Mouse (Mus musculus): ENCODE data around the gene Asxl1.
A peak's percentile ranks its signal among the peaks of the same experiment; 100 is the strongest.

Asxl1 gene

GRCm38 (mm10) chr2:153417841-153418240 lies 72.2 kb downstream of the Asxl1 start:
- no peak for DNase-seq

DNA sequence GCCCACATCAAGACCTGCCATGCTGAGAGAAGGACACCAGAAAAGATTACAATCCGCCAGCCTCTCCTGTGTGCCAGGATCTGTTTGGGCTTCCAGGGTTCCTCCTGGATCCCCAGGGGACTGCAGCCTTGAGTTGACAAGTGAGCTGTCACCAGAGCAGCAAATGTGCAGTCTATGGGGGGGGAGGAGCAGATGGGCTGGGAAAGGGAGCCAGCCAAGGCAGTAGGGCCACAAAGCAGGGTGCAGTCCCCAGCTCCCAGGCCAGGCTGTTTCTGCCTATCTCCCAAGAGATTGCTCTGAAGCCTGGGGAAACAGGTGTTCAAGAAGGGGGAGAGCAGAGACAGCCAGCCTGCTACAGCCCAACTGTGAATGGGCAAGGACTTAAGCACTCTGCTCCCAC lies 72.8 kb downstream of the Asxl1 start:
- no peak for DNase-seq

DNA sequence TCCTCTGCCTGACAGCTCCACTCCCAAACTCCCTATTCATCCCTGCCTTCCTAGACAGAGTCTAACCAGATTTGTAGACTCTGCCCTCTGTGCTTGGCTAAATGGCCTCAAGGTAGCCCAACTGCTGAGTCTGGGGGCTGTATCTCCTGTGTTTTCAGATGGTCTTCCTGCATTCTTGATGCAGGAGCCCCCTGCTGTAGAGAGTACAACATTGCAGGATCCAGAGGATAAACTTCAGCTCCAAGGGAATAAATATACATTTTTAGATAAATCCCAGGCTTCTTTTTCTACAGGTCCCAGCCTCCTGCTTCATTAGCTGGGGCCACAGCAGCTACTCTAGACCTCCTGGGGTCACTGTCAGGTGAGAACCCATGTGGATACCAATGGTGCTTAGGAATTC lies 75.6 kb downstream of the Asxl1 start:
- DNase-seq, result no peak

DNA sequence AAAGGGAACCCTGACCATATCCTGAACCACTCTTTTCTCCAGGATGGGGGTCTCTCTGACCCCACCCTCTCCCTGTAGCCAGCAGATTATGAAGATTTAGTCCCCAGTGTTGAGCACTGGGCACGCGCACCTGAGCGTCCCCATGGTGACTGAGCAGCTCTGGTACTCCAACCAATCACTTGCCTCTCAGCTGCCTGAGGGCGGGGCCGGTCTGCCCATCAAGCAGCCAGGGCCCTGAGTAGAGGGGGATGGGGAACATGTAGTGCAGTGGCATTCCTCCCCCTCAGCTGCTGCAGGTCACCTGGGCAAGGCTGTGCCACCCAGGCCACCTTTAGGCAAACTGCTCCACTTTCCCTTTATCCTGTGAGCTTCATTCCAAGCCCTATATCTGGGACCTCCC lies 76.4 kb downstream of the Asxl1 start:
- no peak for DNase-seq

GRCm38 (mm10) chr2:153423113-153423512 lies 77.5 kb downstream of the Asxl1 start:
- DNase-seq, result no peak

GRCm38 (mm10) chr2:153424557-153424956 lies 78.9 kb downstream of the Asxl1 start:
- no peak for DNase-seq

- no peak for DNase-seq
Observed at GRCm38 (mm10) chr2:153425124-153425844, 79.7 kb downstream of the Asxl1 start.

DNA sequence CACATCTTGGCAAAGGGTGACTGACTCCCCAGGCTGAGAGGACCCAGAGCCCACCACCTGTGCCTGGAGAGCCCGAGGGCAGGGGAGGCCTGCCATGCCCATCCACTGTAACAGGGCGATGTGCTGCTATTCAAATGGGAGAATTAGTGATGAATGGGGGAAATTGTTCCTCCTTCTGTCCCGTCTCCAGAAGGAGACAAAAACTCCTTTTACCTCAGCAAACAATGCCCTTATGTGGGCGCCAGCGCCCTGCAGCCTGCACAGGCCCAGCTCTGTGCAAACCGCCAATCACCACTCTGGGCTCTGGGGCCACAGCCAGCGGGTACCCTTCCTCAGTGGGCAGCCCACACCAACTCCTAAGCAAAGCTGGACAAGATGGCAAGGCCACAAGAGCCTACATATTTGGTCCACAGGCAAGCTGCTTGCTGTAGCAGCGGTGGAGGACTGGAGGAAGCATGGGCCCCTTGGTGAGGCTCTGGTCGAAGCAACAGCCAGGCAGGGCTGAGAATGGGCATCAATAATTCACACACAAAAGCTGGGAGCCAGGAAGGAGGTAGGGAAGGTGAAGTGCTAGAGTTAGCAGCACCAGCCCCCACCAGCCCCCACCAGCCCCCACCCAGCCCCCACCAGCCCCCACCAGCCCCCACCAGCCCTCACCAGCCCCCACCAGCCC lies 80.5 kb downstream of the Asxl1 start:
- no peak for DNase-seq

DNA sequence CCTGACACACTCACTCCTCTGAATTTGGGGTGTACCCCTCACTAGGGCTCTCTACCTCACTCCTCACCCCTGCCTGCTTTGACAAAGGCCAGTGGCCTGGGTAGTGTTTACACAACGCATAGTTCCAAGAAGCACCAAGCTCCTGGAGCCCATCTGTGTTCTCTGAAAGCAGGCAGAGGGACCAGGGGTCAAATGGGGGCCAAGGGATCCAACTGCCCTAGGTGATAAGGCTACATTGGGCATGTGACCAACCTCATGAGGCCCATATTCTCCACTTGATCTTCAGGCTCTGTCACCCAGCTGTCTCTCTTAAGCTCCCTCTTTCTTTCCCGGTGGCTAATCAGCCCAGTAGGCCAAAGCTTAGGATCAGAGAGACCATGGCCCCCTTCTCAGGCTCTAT lies 81.3 kb downstream of the Asxl1 start:
- no peak for DNase-seq

DNA sequence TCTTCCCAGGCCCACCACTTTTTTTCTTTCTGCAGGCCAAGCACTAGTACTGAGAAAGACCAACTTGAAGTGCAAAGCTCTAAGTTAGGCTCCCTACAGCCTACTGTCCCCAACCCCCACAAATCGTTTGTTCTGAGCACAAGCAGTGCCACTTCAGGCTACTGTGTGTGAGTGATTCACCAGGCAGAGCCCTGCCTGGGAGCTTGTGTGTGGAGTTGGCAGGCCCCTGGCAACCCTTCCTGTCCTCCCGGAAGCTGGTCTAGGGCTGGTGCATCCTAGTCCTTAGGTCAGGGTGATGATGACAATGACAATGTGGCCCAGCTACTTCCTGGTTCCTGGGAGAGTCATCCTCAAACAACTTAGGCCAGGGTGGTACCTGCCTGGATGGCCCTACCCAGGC lies 82.9 kb downstream of the Asxl1 start:
- no peak for DNase-seq

GRCm38 (mm10) chr2:153430571-153430970 lies 84.9 kb downstream of the Asxl1 start:
- DNase-seq, result no peak

DNA sequence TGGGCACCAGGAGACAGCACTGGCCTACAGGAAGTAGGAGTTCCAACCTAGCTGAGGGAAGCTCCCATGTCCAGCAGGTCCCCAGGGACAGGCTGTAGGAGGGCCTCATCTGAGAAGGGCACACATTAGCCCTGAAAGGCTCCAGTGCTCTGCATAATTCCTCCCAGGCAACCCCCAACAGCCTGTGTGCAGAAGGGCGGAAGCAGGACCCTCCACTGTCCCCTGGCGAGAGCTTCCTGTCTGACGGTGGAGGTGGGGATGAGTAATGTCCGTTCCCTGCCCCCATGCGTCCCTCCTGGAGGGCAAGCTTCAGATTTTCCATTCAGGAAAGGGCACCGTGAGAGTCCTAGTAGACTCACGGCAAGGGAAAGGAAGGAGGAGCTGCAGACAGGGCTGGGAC lies 86.9 kb downstream of the Asxl1 start:
- DNase-seq, result no peak

GRCm38 (mm10) chr2:153433859-153434258 lies 88.2 kb downstream of the Asxl1 start:
- no peak for DNase-seq

- DNase-seq, result peak; percentile 58
Observed at GRCm38 (mm10) chr2:153434880-153435831, 89.5 kb downstream of the Asxl1 start.

- no peak for DNase-seq
Observed at GRCm38 (mm10) chr2:153436641-153437305, 91.1 kb downstream of the Asxl1 start.

DNA sequence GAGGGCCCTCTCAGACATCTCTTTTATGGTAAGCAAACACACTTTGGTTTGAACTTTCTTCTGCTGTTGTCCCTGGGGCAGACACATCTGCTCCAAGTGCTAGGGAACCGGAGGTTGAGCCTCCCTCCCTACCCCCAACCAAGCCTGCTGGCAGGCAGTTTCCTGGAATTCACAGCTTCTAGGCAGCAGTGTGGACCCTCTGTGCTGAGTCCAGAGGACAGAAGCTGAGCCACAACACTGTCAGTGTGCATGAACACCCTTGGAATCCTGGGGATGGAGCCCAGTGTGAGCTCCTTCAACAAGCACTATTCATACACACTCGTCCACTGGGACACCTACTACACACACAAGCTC lies 91.7 kb downstream of the Asxl1 start:
- no peak for DNase-seq

DNA sequence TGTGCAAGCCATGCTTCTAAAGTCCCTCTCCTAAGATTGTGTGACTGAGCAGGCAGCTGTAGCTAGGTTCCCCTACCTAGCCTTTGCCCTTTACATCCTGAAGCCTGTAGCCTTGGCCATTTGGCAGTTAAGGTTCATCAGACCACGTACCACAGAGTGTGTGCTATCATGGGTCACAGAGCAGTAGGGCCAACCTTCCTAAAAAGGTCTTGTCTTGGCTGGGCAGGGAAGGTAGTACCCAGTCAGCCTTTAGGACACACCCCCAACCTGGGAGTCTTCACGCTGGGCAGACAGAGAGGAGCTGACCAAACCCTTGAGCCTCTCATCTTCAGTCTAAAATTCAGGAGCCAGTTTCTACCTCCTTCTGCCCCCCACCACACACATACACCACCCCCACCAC lies 95.1 kb downstream of the Asxl1 start:
- DNase-seq, result no peak

- no peak for DNase-seq
Observed at GRCm38 (mm10) chr2:153441228-153441627, 95.6 kb downstream of the Asxl1 start.

DNA sequence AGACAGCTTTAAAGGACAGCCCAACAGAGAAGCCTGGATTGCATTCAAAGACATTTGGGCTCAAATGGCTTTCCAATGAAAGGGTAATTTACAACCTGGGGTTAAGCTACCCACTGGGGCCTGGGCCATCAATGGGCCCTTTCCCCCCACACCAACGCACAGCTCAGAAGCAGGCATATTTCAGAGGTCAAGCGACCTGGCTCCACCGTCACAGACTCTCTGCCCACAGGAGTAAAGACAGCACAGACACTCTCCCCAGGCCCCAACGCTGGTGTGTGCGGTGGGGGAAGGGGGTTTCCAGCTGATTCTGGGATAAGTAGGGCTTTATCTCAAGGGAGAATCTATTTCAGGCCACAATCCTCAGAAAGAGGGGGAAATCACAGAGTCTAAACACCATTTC lies 97.1 kb downstream of the Asxl1 start:
- DNase-seq, result no peak

DNA sequence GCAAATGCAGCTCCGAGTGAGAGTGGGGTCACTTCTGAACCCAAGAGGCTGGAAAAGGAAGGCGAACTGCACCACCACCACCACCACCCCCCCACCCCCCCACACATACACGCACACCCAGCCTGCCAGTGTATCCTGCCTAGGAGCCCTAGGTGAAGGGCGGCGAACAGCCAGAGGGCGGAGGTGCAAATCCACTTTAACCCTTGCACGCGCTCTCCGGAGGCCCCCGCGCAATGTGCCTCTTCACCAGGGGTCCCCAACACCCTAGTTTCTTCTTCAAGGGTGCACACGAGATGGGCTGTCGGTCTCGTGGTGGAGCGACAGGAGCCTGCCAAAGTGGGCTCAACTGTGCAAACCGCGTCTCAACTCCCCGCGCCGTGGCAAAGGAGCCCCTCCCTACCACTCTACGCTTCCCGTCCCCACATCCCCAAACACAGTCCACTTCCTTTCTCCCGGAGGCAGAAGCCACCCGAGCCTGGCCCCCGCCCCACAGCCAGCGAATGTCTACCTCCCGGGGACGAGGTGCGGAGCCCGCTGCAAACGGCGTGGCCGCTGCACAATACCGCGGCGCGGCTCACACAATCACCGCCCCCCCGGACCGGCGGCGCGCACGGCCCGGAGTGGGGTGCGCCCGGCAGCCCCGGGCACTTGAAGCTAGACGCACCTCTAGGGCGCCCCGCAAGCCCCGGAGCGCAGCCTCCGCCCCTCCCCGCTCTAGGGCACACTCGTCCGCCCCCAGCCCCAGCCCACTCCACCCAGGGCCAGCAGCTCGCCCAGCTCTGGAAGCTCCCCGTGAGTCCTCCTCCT lies 98.0 kb downstream of the Asxl1 start:
- DNase-seq, result no peak

DNA sequence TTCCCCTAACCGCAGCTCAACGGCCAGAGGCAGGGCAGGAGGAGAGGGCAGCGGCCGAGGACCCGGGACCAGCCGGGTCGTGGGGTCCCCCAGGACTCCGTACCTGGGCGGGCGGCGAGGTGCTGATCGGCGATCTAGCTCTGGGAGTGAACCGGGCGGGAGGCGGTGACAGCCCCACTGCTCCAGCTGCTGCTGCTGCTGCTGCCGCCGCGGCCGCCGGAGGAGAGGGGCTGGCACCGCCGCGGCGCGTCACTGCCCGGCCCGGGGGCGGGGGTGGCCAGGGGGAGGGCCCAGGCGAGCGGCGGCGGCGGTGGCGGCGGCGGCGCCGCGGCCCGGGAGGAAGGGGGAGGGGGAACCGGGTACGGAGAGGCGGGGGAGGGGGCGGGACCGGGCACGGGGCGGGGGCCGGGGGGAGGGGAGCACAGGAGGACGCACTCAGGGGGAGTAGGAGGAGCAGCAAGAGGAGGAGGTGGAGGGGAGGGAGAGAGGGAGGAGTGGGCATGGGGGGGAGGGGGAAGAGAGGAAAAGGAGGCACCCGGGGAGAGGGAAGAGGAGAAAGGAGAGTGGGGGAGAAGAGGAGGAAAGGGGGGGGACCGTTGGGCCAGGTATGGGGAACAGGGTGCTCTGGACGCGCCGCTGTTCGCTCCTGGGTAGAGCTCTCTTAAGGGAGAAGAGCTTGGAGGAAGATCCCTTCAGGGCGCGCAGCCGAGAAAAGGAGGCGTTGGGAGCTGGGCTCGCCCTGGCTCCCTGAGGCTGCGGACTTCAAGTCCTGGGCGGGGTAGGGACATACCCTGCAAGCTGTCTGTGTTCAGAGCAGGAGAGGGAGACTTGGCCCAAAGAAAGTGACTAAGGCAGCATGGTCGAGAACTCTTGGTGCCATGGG lies 98.9 kb downstream of the Asxl1 start:
- DNase-seq, result no peak
